8 mouse cellular contexts compared by ENCODE assay signal in genomic region chr11:90686287-90687025, GRCm38 (mm10). TPM values are rescaled to one million over a fixed set of nuclear protein-coding genes. Genes with fewer than 3 reads are reported as not detected.
DNase-seq lines count a peak whose midpoint lies in the region; ATAC-seq and TF ChIP-seq lines count a peak whose summit lies in the region.

No protein-coding gene starts in this region.

- TF ChIP-seq CTCF in testis, adult 2 months (IDR thresholded peaks at IDR 0.05; ENCODE audit: control insufficient read depth, insufficient read depth, insufficient replicate concordance, low read depth, low read length), result no peak
- TF ChIP-seq CTCF in forebrain, postnatal 0 days (IDR thresholded peaks at IDR 0.05; ENCODE audit: low read depth), result no peak

- no peak for TF ChIP-seq POLR2A in testis, adult 2 months (IDR thresholded peaks at IDR 0.05; ENCODE audit: control insufficient read depth, low read depth, low read length)

- ATAC-seq in forebrain, postnatal 0 days, result no peak
- peak; percentile 62 for ATAC-seq in liver, embryonic 11.5 days (replicated peaks; ENCODE audit: low FRiP score)
- ATAC-seq in neural tube, embryonic 13.5 days (ENCODE audit: low read depth), result 0 out of 2 replicates have a peak, but pooled peaks have one; percentile 6

- H3K9me3 ChIP-seq in forebrain, postnatal 0 days (ENCODE audit: low read length), result no peaks in the 10 kb centered on the region
- no peaks in the 10 kb centered on the region for H3K9me3 ChIP-seq in liver, embryonic 11.5 days (ENCODE audit: control insufficient read depth, low read length)
- no peaks in the 10 kb centered on the region for H3K9me3 ChIP-seq in neural tube, embryonic 13.5 days

- H3K27ac ChIP-seq in testis, adult 2 months (ENCODE audit: control insufficient read depth, insufficient read depth, low read depth, low read length), result no peak overlapping the region
- H3K27ac ChIP-seq in forebrain, postnatal 0 days (ENCODE audit: low read depth, low read length), result no peak overlapping the region
- peak overlapping the region; percentile 35 for H3K27ac ChIP-seq in liver, embryonic 11.5 days (ENCODE audit: low read depth, low read length)
- H3K27ac ChIP-seq in neural tube, embryonic 13.5 days (replicated peaks), result no peak overlapping the region

- no peak for DNase-seq in testis, postnatal 10 days (ENCODE audit: low spot score)
- no peak for DNase-seq in forebrain, postnatal 0 days
- DNase-seq in liver, embryonic 11.5 days (ENCODE audit: low spot score), result no peak
- DNase-seq in left cerebral cortex, postnatal 10 days (ENCODE audit: extremely low spot score in 1 of 2, low spot score in 2 of 2), result no peak
- no peak for DNase-seq in layer of hippocampus, postnatal 10 days (ENCODE audit: low spot score in 2 of 2)
- no peak for DNase-seq in urinary bladder, adult 2 months (ENCODE audit: low spot score)

- H3K4me2 ChIP-seq in forebrain, postnatal 0 days (ENCODE audit: low read depth), result peak overlapping the region; percentile 87
- H3K4me2 ChIP-seq in liver, embryonic 11.5 days, result peak overlapping the region; percentile 70
- peak overlapping the region; percentile 78 for H3K4me2 ChIP-seq in neural tube, embryonic 13.5 days

- intact Hi-C loops in left cerebral cortex, postnatal 10 days (cut with DNase I), result no loop called here

- 0 out of 2 replicates have a peak overlapping the region, but pooled peaks have one; percentile 58 for H3K9ac ChIP-seq in forebrain, postnatal 0 days
- H3K9ac ChIP-seq in liver, embryonic 11.5 days (ENCODE audit: low read depth, low read length), result peak overlapping the region; percentile 76
- peak overlapping the region; percentile 74 for H3K9ac ChIP-seq in neural tube, embryonic 13.5 days

- WGBS in forebrain, postnatal 0 days, result 72% methylated on average over 13 of the region's 13 CpGs
- WGBS in liver, embryonic 11.5 days, result 69% methylated on average over 13 of the region's 13 CpGs
- WGBS in neural tube, embryonic 13.5 days, result 69% methylated on average over 13 of the region's 13 CpGs

- peak overlapping the region; percentile 82; the same call in 1 of the 2 replicates for H3K4me3 ChIP-seq in testis, adult 2 months (ENCODE audit: control insufficient read depth, low read depth, low read length)
- H3K4me3 ChIP-seq in forebrain, postnatal 0 days (ENCODE audit: low read depth, low read length), result peak overlapping the region; percentile 62
- H3K4me3 ChIP-seq in liver, embryonic 11.5 days (ENCODE audit: low read depth, low read length), result peak overlapping the region; percentile 73
- peak overlapping the region; percentile 54 for H3K4me3 ChIP-seq in neural tube, embryonic 13.5 days

- no peaks in the 10 kb centered on the region for H3K27me3 ChIP-seq in testis, adult 2 months (ENCODE audit: control insufficient read depth, insufficient read depth, low read length)
- H3K27me3 ChIP-seq in forebrain, postnatal 0 days (ENCODE audit: insufficient read depth, low read length), result 0 out of 2 replicates have a peak, but pooled peaks cover 5% of the 10 kb centered on the region
- no peaks in the 10 kb centered on the region for H3K27me3 ChIP-seq in liver, embryonic 11.5 days (replicated peaks; ENCODE audit: control insufficient read depth, insufficient read depth, low read length)
- peaks cover 5% of the 10 kb centered on the region for H3K27me3 ChIP-seq in neural tube, embryonic 13.5 days

- H3K4me1 ChIP-seq in testis, adult 2 months (ENCODE audit: control insufficient read depth, insufficient read depth, low read length), result no peaks in the 10 kb centered on the region; the same call in 1 of the 2 replicates
- H3K4me1 ChIP-seq in forebrain, postnatal 0 days (ENCODE audit: insufficient read depth), result peaks cover 6% of the 10 kb centered on the region; the same call in 1 of the 2 replicates
- H3K4me1 ChIP-seq in liver, embryonic 11.5 days (replicated peaks; ENCODE audit: control insufficient read depth, insufficient read depth, low read length), result peaks cover 18% of the 10 kb centered on the region
- H3K4me1 ChIP-seq in neural tube, embryonic 13.5 days (replicated peaks), result peaks cover 20% of the 10 kb centered on the region

- no peaks in the 10 kb centered on the region for H3K36me3 ChIP-seq in testis, adult 2 months (ENCODE audit: control insufficient read depth, insufficient read depth, low read length)
- no peaks in the 10 kb centered on the region for H3K36me3 ChIP-seq in forebrain, postnatal 0 days (ENCODE audit: insufficient read depth)
- H3K36me3 ChIP-seq in liver, embryonic 11.5 days (ENCODE audit: control insufficient read depth, insufficient read depth, low read length), result no peaks in the 10 kb centered on the region; the same call in 1 of the 2 replicates
- no peaks in the 10 kb centered on the region for H3K36me3 ChIP-seq in neural tube, embryonic 13.5 days

RNA-seq across cellular contexts. Expression of gene Tom1l1, which starts 1.7 kb away (rescaled TPM):
- 3.0 and 3.7 TPM in 2 replicates for polyA plus RNA-seq in testis, adult 2 months (2012; rRNA removed)
- 11.5 and 12.5 TPM in 2 replicates for total RNA-seq in forebrain, postnatal 0 days (2014; rRNA removed)
- polyA plus RNA-seq in forebrain, postnatal 0 days (2015; fragmentation: Nextera tagmentation; extraction: Ambion mirVana), result 12.5 and 16.2 TPM in 2 replicates
- polyA plus RNA-seq in liver, embryonic 11.5 days (2014; fragmentation: Nextera tagmentation; extraction: Ambion mirVana), result 60.7 and 66.0 TPM in 2 replicates
- polyA plus RNA-seq in neural tube, embryonic 13.5 days (2015; fragmentation: Nextera tagmentation; extraction: Ambion mirVana), result 20.7 and 21.4 TPM in 2 replicates
- 10 to 100 TPM; 17.1 to 19.3 TPM for total RNA-seq in left cerebral cortex, postnatal 10 days (2021)
- total RNA-seq in layer of hippocampus, postnatal 10 days (2021), result 10 to 100 TPM; 18.3 to 19.3 TPM
- 11.1 and 15.3 TPM in 2 replicates for polyA plus RNA-seq in urinary bladder, adult 2 months (2012; rRNA removed)

RNA-seq across cellular contexts. Expression of gene Cox11, which starts 48.5 kb away (rescaled TPM):
- 18.2 and 18.9 TPM in 2 replicates for polyA plus RNA-seq in testis, adult 2 months (2012; rRNA removed)
- 21.4 and 22.5 TPM in 2 replicates for total RNA-seq in forebrain, postnatal 0 days (2014; rRNA removed)
- polyA plus RNA-seq in forebrain, postnatal 0 days (2015; fragmentation: Nextera tagmentation; extraction: Ambion mirVana), result 30.9 and 36.9 TPM in 2 replicates
- polyA plus RNA-seq in liver, embryonic 11.5 days (2014; fragmentation: Nextera tagmentation; extraction: Ambion mirVana), result 25.9 and 28.8 TPM in 2 replicates
- polyA plus RNA-seq in neural tube, embryonic 13.5 days (2015; fragmentation: Nextera tagmentation; extraction: Ambion mirVana), result 38.5 and 43.4 TPM in 2 replicates
- 10 to 100 TPM; 24.4 to 25.5 TPM for total RNA-seq in left cerebral cortex, postnatal 10 days (2021)
- 10 to 100 TPM; 23.1 to 26.6 TPM for total RNA-seq in layer of hippocampus, postnatal 10 days (2021)
- 15.7 and 19.4 TPM in 2 replicates for polyA plus RNA-seq in urinary bladder, adult 2 months (2012; rRNA removed)

RNA-seq across cellular contexts. Expression of gene Stxbp4, which starts 48.6 kb away (rescaled TPM):
- 1.4 TPM in 2 replicates for polyA plus RNA-seq in testis, adult 2 months (2012; rRNA removed)
- 9.2 and 10.5 TPM in 2 replicates for total RNA-seq in forebrain, postnatal 0 days (2014; rRNA removed)
- polyA plus RNA-seq in forebrain, postnatal 0 days (2015; fragmentation: Nextera tagmentation; extraction: Ambion mirVana), result 4.2 and 8.1 TPM in 2 replicates
- 16.6 and 17.9 TPM in 2 replicates for polyA plus RNA-seq in liver, embryonic 11.5 days (2014; fragmentation: Nextera tagmentation; extraction: Ambion mirVana)
- 23.0 and 24.9 TPM in 2 replicates for polyA plus RNA-seq in neural tube, embryonic 13.5 days (2015; fragmentation: Nextera tagmentation; extraction: Ambion mirVana)
- total RNA-seq in left cerebral cortex, postnatal 10 days (2021), result 1 to 10 TPM; 8.4 to 8.7 TPM
- 1 to 10 TPM; 9.3 to 9.8 TPM for total RNA-seq in layer of hippocampus, postnatal 10 days (2021)
- polyA plus RNA-seq in urinary bladder, adult 2 months (2012; rRNA removed), result 3.7 and 5.3 TPM in 2 replicates
